Mouse (Mus musculus) splenic B cell, adult 2 months (primary cell): Measurements from ENCODE around the gene AW822073.
A peak's percentile ranks its signal among the peaks of the same experiment; 100 is the strongest.
"Not testable (repeated sequence)": the region's sequence is repeated elsewhere in the genome, so short reads cannot be mapped to it uniquely, and the experiment has no call there.

ENCODE experiments used
- DNase-seq: peaks from one replicate; pipeline ENCODE4 v3.0.0-alpha.2; 2011; ENCODE audit warnings: low read depth, low spot score
- H3K27me3 ChIP-seq: 2 replicates; pipeline ENCODE4 v1.6.1; 2012; ENCODE audit warnings: mild to moderate bottlenecking, low read length, moderate library complexity, mixed read lengths; ENCODE audit not compliant: control insufficient read depth, poor library complexity, insufficient read depth, severe bottlenecking
- H3K36me3 ChIP-seq: 2 replicates; pipeline ENCODE4 v1.6.1; 2012; ENCODE audit warnings: mild to moderate bottlenecking, low read length, moderate library complexity, mixed read lengths; ENCODE audit not compliant: control insufficient read depth, poor library complexity, insufficient read depth, severe bottlenecking

The AW822073 gene

DNA sequence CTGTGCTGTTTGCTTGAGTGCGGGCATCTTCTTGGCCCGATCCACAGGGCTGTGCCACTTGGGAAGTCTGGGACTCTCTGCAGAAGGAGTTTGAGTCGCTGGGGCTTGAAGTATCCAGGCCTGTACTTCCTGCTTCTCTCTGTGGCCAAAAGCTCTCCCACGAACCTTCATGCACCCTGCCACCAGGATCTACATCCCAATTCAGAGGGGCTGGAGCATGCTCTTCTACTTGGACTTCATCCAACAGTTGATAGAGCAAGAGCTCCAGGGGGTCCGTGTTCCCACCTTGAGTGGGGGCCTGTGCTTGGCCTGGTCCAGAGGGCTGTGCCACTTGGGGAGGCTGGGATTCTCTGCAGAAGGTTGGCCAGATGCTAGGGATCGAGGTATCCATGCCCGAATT is 6.4 kb upstream of the AW822073 start:
- peak; percentile 28 for DNase-seq
- H3K27me3 ChIP-seq, H3K36me3 ChIP-seq: not testable (repeated sequence)

DNA sequence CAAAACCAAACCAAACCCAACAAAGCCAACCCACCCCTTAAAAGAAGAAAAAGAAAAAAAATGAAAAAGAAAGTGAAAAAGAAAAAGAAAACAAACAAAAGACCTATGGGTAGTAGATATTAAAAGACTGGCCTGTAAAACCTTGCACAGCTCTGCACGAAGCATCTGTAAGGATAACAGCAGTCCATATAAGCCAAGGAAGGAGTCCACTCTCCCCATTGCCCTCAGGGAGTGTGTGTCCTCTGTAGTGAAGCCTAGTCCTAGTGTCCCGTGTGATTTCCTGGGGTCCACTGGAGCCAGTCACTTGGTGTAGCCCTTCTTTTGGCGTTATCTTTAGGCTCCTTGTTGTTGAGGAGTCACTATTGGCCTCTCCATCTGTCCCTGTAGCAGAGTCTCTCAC is 5.3 kb upstream of the AW822073 start:
- H3K36me3 ChIP-seq, DNase-seq: not testable (repeated sequence)

DNA sequence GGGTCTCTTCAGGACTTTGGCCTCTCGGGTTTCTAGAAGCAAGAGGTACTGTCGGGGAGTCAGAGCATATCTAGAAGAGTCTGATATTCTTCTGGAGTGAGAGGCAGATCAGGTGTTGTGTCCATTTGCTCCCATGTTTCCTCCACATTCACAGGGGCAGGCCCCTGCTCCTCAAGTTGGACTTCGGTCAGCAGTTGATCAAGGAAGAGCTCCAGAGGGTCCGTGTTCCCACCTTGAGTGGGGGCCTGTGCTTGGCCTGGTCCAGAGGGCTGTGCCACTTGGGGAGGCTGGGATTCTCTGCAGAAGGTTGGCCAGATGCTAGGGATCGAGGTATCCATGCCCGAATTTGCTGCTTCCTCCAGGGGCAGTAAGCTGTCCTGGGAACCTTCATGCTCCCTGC is 3.1 kb upstream of the AW822073 start:
- not testable (repeated sequence) for H3K27me3 ChIP-seq, DNase-seq, H3K36me3 ChIP-seq

More for the DNA sequence above, 5.3 kb upstream of the AW822073 start:
- H3K27me3 ChIP-seq: not testable (repeated sequence)

DNA sequence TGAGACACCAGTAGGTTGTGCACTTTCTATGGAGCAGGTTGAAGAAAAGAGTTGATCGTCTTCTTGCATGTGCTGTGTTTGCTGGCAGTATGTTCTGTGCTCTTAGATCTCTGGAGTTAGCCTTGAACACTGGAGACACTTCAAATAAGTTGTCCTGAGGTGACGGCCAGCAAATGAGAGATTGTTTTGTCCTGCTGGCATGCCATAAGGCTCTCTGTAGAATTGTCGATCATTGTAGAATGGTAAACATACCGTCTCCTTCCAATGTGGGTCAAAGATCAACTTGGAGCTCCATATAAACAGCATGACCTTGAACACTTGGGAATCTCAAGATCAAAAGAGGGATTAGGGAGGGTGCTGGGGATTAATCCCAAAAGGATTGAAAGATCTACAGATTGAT is 1.6 kb upstream of the AW822073 start:
- H3K36me3 ChIP-seq, H3K27me3 ChIP-seq: not testable (repeated sequence)
- DNase-seq: peak; percentile 36

DNA sequence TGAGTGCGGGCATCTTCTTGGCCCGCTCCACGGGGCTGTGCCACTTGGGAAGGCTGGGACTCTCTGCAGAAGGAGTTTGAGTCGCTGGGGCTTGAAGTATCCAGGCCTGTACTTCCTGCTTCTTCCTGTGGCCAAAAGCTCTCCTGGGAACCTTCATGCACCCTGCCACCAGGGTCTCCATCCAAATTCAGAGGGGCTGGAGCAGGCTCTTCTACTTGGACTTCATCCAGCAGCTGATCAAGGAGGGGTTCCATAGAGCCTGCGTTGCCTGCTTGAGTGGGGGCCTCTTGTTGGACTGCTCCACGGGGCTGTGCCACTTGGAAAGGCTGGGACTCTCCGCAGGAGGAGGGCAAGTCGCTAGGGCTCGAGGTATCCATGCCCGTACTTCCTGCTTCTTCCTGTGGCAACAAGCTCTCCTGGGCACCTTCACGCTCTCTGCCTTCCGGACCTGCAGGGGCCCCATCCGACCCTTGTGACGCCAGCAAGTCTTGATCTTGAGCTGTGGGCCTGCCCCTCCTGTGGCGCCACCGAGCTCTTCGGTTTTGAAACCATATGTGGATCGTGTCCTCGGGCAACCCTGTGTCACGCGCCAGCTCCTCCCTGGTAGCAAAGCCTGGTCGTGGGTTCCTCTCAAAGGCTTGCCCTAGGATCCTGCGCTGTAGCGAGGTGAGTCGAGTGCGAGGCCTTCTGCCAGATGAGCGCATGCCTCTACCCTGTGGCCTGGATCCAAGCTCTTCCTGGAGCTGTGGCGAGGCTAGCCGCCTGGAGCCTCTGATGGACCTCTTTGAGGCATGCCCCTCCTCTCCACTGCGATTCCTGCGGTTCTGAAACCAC is 541 bp downstream of the AW822073 start:
- H3K36me3 ChIP-seq, H3K27me3 ChIP-seq: not testable (repeated sequence)
- DNase-seq: peak; percentile 36

DNA sequence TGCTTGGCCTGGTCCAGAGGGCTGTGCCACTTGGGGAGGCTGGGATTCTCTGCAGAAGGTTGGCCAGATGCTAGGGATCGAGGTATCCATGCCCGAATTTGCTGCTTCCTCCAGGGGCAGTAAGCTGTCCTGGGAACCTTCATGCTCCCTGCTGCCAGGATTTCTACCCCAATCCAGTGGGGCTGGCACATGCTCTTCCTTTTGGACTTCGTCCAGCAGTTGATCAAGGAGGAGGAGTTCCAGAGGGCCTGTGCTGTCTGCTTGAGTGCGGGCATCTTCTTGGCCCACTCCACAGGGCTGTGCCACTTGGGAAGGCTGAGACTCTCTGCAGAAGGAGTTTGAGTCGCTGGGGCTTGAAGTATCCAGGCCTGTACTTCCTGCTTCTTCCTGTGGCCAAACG is 1.6 kb downstream of the AW822073 start:
- not testable (repeated sequence) for DNase-seq, H3K27me3 ChIP-seq, H3K36me3 ChIP-seq

DNA sequence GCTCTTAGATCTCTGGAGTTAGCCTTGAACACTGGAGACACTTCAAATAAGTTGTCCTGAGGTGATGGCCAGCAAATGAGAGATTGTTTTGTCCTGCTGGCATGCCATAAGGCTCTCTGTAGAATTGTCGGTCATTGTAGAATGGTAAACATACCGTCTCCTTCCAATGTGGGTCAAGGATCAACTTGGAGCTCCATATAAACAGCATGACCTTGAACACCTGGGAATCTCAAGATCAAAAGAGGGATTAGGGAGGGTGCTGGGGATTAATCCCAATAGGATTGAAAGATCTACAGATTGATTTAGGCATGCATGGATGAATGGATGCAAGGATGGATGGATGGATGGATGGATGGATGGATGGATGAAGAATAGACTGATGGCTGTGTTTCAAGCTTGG is 3.2 kb downstream of the AW822073 start:
- not testable (repeated sequence) for H3K36me3 ChIP-seq, DNase-seq, H3K27me3 ChIP-seq

DNA sequence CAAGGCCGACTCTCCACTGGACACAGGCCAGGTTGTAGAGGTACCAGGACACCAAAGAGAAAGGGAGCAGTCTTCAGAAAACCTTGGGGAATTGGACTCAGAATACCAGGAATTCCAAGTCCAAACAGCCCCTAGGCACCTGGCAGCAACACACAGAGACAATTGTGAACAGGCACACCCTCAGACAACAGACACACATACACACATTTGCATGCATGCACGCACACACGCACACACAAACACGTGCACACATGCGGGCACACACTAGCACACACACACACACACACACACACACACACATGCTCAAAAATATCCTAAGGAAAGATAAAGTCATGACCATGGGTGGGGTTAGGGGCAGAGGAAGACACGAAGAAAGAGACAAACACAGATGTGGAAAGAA is 4.0 kb downstream of the AW822073 start:
- DNase-seq: peak; percentile 23
- Histone ChIP-seq H3K27me3 (no peaks in the 10 kb centered on the region), H3K36me3 (no peaks in the 10 kb centered on the region)

DNA sequence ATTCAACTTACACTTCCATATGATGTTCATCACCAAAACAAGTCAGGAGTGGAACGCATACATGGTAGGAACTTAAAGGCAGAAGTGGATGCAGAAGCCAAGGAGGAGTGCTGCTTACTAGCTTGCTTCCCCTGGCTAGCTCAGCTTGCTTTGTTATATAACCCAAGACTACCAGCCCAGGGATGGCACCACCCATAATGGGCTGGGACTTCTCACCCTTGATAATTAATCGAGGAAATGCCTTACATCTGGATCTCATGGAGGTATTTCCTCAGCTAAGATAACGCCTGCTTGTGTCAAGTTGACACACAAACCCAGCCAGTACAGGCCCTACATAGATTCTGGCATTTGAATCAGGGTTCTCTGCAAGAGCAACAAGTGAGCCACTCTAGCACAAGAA is 7.4 kb downstream of the AW822073 start:
- H3K27me3 ChIP-seq: no peaks in the 10 kb centered on the region
- no peaks in the 10 kb centered on the region for H3K36me3 ChIP-seq
- no peak for DNase-seq

DNA sequence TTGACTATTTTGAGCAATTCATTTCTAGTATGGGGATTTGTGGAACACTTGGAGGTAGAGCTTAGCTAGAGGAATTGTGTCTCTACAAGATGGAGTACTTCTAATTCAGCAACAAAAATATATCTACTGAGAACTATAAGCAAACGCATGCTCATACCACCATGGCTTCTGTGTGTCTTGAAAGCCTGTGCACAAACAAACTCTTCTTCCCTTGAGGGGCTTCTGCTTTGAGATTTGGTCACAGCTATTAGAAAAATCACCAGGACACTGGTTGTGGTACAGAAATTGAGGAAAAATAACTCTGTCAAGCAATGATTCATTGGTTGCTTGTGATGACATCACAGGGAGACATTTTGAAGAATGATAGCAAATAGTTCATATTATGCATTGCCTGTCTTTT is 9.4 kb downstream of the AW822073 start:
- DNase-seq: no peak
- no peaks in the 10 kb centered on the region for H3K36me3 ChIP-seq

DNA sequence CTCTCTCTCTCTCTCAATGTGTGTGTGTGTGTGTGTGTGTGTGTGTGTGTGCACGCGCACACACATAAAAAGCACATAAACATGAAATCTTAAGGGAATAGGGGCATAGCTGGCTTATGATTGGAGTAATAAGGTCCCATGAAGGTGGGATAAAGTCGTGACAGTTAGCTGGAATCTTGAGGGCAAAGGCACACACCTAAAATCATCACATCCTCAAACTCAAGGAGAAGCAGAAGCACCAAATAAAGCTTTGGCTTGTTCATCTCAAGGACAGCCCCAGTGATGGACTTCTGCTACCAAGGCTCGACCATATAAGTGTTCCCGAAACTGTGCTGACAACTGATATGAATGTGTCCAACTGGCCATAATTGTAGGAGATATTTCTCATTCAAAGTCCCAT is 9.8 kb downstream of the AW822073 start:
- no peak for DNase-seq
- Histone ChIP-seq H3K27me3 (no peaks in the 10 kb centered on the region), H3K36me3 (no peaks in the 10 kb centered on the region)

More for the DNA sequence above, 9.4 kb downstream of the AW822073 start:
- no peaks in the 10 kb centered on the region for H3K27me3 ChIP-seq

DNA sequence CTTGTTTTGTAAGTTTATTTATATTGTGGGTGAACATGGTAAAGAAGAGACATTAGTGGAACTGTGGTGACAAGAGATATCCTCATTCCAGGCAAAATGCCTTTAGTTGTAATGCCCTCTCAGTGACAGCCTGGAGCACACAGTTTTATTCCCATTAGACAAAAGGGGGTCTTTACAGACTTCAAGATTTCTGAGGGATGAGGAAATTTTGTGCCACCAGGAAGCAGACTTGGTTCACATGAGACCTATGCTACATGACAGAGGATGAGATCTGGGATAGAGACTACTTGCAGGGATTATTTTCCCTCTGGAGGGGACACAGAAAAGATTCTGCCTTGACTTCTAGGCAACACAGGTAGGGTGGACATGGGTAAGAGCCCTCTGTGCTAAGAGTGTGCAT is 10.2 kb downstream of the AW822073 start:
- no peak for DNase-seq
- no peaks in the 10 kb centered on the region for H3K27me3 ChIP-seq
- no peaks in the 10 kb centered on the region for H3K36me3 ChIP-seq

DNA sequence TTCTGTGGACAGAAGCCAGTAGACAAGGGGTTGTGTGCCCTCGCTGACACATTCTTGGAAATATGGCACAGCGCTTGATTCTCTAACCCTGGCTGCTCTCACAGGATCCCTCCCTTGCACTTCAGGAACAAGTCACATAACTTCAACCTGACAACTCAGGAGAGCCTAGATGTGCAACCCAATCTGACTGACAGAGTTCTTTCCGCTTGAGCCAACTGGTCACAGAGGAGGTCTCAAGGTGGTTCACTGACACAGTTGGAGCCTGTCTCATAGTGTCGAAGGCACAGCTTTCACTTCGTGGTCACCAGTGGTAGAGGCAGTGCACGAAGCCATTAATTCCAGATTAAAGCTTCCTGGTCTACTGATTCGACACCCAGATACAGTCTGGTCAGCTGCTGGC is 12.5 kb downstream of the AW822073 start:
- Histone ChIP-seq H3K27me3 (no peaks in the 10 kb centered on the region), H3K36me3 (no peaks in the 10 kb centered on the region)
- DNase-seq: no peak

DNA sequence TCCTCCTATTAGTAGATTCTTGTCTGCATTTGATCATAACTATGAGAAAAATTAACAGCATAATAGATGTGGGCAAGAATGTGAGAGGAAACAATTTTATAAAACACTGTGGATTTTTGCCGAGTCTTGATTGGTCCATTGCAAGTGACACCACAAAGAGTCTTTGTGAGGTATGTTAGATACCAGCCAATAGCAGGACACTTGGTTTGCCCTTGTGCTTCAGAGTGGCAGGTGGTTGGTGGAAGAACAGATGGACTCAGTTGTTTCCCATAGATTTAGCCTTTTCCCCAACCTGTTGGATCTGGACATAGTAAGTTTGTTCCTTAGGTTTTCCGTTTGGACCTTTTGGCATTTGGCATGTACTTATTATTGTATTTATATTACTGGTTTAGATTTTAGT is 13.5 kb downstream of the AW822073 start:
- DNase-seq: no peak
- no peaks in the 10 kb centered on the region for H3K36me3 ChIP-seq
- H3K27me3 ChIP-seq: no peaks in the 10 kb centered on the region

DNA sequence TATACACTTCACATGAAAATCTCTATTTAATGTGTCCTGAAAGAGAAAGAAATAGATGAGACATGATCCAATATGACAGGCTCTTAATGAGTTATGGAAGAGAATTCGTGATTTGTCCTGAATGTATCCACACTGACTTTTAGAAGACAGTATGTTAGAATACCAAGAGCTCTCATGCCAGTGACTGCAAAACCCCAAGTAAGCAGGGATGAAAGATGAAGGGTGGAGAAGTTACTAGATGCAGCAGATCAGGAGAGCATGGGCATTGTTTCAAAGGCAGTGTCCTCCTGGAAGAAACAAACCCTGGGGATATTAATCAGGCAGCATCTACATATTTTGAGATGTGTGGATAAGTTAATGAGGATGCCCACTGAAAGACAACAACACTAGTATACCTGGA is 14.2 kb downstream of the AW822073 start:
- no peaks in the 10 kb centered on the region for H3K27me3 ChIP-seq
- no peaks in the 10 kb centered on the region for H3K36me3 ChIP-seq
- DNase-seq: no peak
